Mouse (Mus musculus) liver, embryonic 18 days (tissue): ENCODE measurements around the gene Msh5. TPM values are rescaled to one million over a fixed set of nuclear protein-coding genes. Genes with fewer than 3 reads are reported as not detected.

ENCODE experiments used
- polyA plus RNA-seq: library from polyadenylated mRNA; depleted of rRNA; stranded (reverse); fragments of >200 nt; gene quantifications from 2 replicates; pipeline ENCODE4 v1.2.3, GENCODE M21; 2012; rRNA removed

Gene Msh5
- polyA plus RNA-seq, 1 experiment: 7.7 TPM

Other genes starting within 250 kb of the Msh5 start
- not detected in 2 replicates for gene Cyp21a1, start 242.2 kb downstream of the Msh5 start, polyA plus RNA-seq
- gene Stk19, start 209.8 kb downstream of the Msh5 start, polyA plus RNA-seq: 12.4 and 13.7 TPM in 2 replicates
- 16.6 and 19.9 TPM in 2 replicates for gene Dxo, start 209.7 kb downstream of the Msh5 start, polyA plus RNA-seq
- 18.6 and 23.0 TPM in 2 replicates for gene Skiv2l, start 196.5 kb downstream of the Msh5 start, polyA plus RNA-seq
- gene Nelfe, start 196.4 kb downstream of the Msh5 start, polyA plus RNA-seq: 26.7 and 28.4 TPM in 2 replicates
- gene Cfb, start 184.2 kb downstream of the Msh5 start, polyA plus RNA-seq: 687 and 748 TPM in 2 replicates
- 4.8 and 6.3 TPM in 2 replicates for gene Zbtb12, start 167.3 kb downstream of the Msh5 start, polyA plus RNA-seq
- 0.04 and 0.05 TPM in 2 replicates for gene Gm20547, start 164.7 kb downstream of the Msh5 start, polyA plus RNA-seq
- gene C2, start 148.5 kb downstream of the Msh5 start, polyA plus RNA-seq: 36.4 and 36.8 TPM in 2 replicates
- gene Ehmt2, start 148.3 kb downstream of the Msh5 start, polyA plus RNA-seq: 30.4 and 37.6 TPM in 2 replicates
- gene Slc44a4, start 132.3 kb downstream of the Msh5 start, polyA plus RNA-seq: 3.8 and 5.8 TPM in 2 replicates
- 21.1 and 21.2 TPM in 2 replicates for gene Neu1, start 115.5 kb downstream of the Msh5 start, polyA plus RNA-seq
- 3.1 and 3.3 TPM in 2 replicates for gene Hspa1b, start 87.5 kb downstream of the Msh5 start, polyA plus RNA-seq
- not detected in 2 replicates for gene Gm20481, start 76.8 kb downstream of the Msh5 start, polyA plus RNA-seq
- 1.9 and 2.5 TPM in 2 replicates for gene Hspa1a, start 74.6 kb downstream of the Msh5 start, polyA plus RNA-seq
- 0.06 and 0.07 TPM in 2 replicates for gene Hspa1l, start 74.0 kb downstream of the Msh5 start, polyA plus RNA-seq
- 64.3 and 69.6 TPM in 2 replicates for gene Lsm2, start 64.9 kb downstream of the Msh5 start, polyA plus RNA-seq
- gene Vars, start 45.8 kb downstream of the Msh5 start, polyA plus RNA-seq: 42.1 and 47.2 TPM in 2 replicates
- 0.17 and 0.23 TPM in 2 replicates for gene Vwa7, start 30.2 kb downstream of the Msh5 start, polyA plus RNA-seq
- 4.3 and 5.0 TPM in 2 replicates for gene Sapcd1, start 18.7 kb downstream of the Msh5 start, polyA plus RNA-seq
- 88.4 and 92.7 TPM in 2 replicates for gene Clic1, start 3.2 kb upstream of the Msh5 start, polyA plus RNA-seq
- 13.9 and 14.9 TPM in 2 replicates for gene Ddah2, start 12.3 kb upstream of the Msh5 start, polyA plus RNA-seq
- 0.06 TPM in 1 of 2 replicates, not detected in the other for gene Ly6g6c, start 18.6 kb upstream of the Msh5 start, polyA plus RNA-seq
- gene Mpig6b, start 19.4 kb upstream of the Msh5 start, polyA plus RNA-seq: 1.5 and 1.9 TPM in 2 replicates
- gene Ly6g6e, start 30.2 kb upstream of the Msh5 start, polyA plus RNA-seq: 0.28 and 0.30 TPM in 2 replicates
- gene Ly6g6d, start 31.3 kb upstream of the Msh5 start, polyA plus RNA-seq: 0.71 and 0.79 TPM in 2 replicates
- 4.7 and 4.8 TPM in 2 replicates for gene Ly6g6f, start 38.9 kb upstream of the Msh5 start, polyA plus RNA-seq
- gene Abhd16a, start 42.5 kb upstream of the Msh5 start, polyA plus RNA-seq: 32.1 and 32.4 TPM in 2 replicates
- not detected in 2 replicates for gene Ly6g5c, start 61.5 kb upstream of the Msh5 start, polyA plus RNA-seq
- gene Ly6g5b, start 68.7 kb upstream of the Msh5 start, polyA plus RNA-seq: 0.46 and 0.64 TPM in 2 replicates
- gene Gpank1, start 74.7 kb upstream of the Msh5 start, polyA plus RNA-seq: 8.0 and 8.7 TPM in 2 replicates
- 84.1 and 85.2 TPM in 2 replicates for gene Csnk2b, start 75.3 kb upstream of the Msh5 start, polyA plus RNA-seq
- 1.8 and 2.0 TPM in 2 replicates for gene D17H6S53E, start 79.6 kb upstream of the Msh5 start, polyA plus RNA-seq
- 464 and 524 TPM in 2 replicates for gene Apom, start 85.3 kb upstream of the Msh5 start, polyA plus RNA-seq
- gene Bag6, start 88.4 kb upstream of the Msh5 start, polyA plus RNA-seq: 37.8 and 48.6 TPM in 2 replicates
- gene Prrc2a, start 118.2 kb upstream of the Msh5 start, polyA plus RNA-seq: 42.6 and 57.5 TPM in 2 replicates
- 10.5 and 12.9 TPM in 2 replicates for gene Aif1, start 129.3 kb upstream of the Msh5 start, polyA plus RNA-seq
- 69.9 and 71.0 TPM in 2 replicates for gene Lst1, start 141.7 kb upstream of the Msh5 start, polyA plus RNA-seq
- gene Ltb, start 147.7 kb upstream of the Msh5 start, polyA plus RNA-seq: 5.2 and 5.9 TPM in 2 replicates
- gene Tnf, start 155.3 kb upstream of the Msh5 start, polyA plus RNA-seq: 1.4 TPM in 2 replicates
- 0.06 TPM in 1 of 2 replicates, not detected in the other for gene Lta, start 158.6 kb upstream of the Msh5 start, polyA plus RNA-seq
- 0.08 and 0.26 TPM in 2 replicates for gene Gm16181, start 174.1 kb upstream of the Msh5 start, polyA plus RNA-seq
- gene Atp6v1g2, start 186.9 kb upstream of the Msh5 start, polyA plus RNA-seq: 2.0 and 2.3 TPM in 2 replicates
- 5.1 and 5.4 TPM in 2 replicates for gene Nfkbil1, start 189.0 kb upstream of the Msh5 start, polyA plus RNA-seq
- 170 and 199 TPM in 2 replicates for gene Ddx39b, start 195.0 kb upstream of the Msh5 start, polyA plus RNA-seq
- 108 and 132 TPM in 2 replicates for gene H2-D1, start 216.0 kb upstream of the Msh5 start, polyA plus RNA-seq